Mouse (Mus musculus) spleen, embryonic (tissue): ENCODE results near the gene Ankrd27.

Experiments used
- CTCF ChIA-PET: fragments of 350-600 bp; sonication (Branson Sonifier 250); formaldehyde crosslinking; loops from one replicate; lab custom pipeline; 2022; lab: Charles Lee

Gene Ankrd27

DNA sequence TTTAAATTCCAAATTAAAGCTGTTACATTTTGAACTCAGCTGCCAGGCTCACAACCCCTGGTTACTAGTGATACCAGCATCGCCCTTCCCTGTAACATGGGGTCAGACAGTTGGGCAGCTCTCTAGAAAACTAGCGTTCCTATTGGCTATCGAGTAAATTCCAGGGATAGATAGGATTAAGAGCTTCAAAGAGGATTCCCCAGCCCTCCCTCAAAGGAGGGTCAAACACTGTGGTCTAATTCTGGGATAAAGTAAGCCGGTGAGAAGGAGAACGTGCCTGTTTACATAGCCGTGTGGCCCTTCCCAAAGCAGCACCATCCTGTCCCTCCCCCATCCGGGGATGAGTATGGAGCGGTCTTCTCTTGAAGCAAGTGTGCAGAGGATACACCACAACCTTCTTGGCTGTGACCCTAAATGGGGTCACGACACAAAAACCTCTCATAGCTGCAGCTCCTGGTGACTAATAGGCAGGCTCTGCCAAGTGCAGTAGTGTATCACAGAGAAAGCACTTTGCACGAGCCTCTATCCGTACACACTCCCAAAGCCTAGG lies 2.5 kb upstream of the Ankrd27 start:
- CTCF ChIA-PET, result interaction anchor here (0.6 kb wide), 1 partner anchor 20 kb away, joined by 3 read pairs; no protein-coding TSS in a partner anchor

DNA sequence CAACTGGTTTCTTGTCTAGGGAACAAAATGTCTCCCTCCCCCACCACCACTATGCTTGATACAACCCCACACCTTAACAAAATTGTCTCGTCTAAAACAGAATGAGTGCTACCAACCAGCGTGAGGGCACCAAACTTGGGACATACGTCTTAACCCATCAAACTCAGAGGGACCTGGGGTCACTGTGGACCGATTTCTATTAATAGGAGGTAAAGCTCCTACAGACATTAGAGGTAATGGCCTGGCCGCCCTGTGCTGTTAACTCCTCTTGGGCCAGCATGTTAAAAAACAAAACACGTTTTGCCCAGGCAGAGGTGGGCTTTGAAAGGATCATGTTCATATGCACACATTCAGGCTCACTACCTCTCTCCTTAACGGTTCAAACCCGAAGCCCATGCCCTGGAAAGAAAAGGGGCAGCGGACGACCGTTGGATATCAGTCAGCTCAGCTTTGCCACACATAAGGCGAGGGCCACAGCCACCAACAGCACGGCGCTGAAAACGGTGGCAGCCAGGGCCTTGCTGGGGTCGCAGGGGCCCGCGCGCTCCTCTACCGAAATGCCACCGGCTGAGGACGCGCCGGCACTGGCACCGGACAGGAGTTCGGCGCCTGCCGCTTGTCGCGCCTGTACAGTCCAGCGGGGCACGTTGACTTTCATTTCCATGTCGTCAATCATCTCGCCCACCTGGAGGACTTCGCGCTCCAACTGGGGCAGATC lies 1.8 kb upstream of the Ankrd27 start:
- CTCF ChIA-PET, result interaction anchor here (0.7 kb wide), 1 partner anchor 29 kb away, joined by 3 read pairs; no protein-coding TSS in a partner anchor

GRCm38 (mm10) chr7:35584786-35585190 lies 1.3 kb upstream of the Ankrd27 start:
- CTCF ChIA-PET, result interaction anchor here (0.7 kb wide), 1 partner anchor 29 kb away, joined by 3 read pairs; no protein-coding TSS in a partner anchor

DNA sequence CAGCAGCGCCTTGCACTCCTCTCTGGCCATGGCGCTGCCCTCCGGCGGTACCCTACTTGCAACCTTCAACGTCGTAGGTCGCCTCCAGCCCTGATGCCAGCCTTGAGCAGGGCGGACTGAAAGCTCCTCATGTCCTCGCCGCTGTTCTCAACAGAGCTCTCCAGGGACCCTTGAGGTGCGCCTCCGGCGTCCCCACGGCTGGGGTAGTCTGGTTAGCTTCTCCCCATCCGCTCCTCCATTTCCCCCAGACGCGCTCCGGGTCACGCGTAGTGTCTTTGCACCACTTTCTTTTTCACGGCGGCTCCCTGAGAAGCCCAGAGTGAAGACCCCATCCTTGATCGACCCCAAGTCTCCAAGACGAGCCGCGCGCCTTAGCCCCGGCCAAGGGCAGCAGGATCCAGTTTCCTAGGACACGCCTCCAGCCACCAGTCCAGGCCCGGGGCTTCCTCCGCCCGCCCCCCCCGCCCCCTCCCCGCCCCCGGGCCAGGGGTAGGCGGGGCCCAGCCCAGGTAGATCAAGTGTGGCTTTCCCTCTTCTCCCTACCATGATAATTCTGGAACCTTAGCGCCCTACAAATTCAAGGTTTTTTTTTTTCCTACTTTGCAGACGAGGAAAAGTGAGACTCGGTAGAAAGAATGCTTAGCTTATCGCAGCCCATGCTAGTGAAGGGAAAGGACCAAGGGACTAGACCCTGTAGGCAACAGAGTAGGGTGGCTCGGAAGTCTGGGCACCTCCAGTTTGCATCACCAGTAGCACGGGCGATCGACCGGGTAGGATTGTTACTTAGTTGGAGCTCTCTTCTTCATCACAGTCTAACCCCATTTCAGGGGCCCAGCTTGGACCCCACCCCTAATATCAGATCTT lies 621 bp upstream of the Ankrd27 start, which contains the start of gene Rgs9bp:
Gene Rgs9bp (minus strand): TSS at position 392 of the 864 bp plus-strand sequence.
- CTCF ChIA-PET, result interaction anchor here (0.6 kb wide), 1 partner anchor 35 kb away, joined by 3 read pairs; no protein-coding TSS in a partner anchor

DNA sequence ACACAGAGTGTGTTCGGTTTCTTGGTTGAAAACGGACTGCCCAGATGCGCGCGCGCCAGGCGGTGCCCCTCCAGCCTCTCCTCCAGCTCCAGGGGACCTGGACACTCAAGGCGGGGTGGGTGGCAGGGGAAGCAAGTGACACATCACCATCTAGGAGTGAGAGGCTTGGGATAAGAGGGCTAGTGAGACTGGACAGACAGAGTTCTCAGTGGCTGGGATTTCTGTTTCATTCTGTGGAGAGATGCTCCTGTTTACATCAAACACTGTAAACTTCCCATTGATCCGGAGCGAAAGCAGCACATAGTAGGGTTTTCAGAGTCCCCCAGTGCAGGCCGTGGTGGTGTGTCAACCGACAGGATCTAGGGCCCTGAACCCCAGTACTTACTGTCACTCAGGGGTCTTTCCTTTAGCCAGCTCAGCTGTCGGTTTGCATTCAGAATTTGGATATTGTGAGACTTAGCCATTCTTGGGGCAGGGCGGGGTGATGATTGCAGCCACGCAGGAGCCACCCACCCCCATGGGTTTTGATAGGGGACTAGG lies 932 bp downstream of the Ankrd27 start:
- CTCF ChIA-PET, result interaction anchor here (0.6 to 0.7 kb wide), 2 partner anchors 190 to 200 kb away, joined by 3 read pairs; partner anchors contain the start of gene Cep89

- CTCF ChIA-PET, result interaction anchor here (0.7 kb wide), 1 partner anchor 191 kb away, joined by 3 read pairs; the partner anchor contains the start of gene Cep89
Observed at GRCm38 (mm10) chr7:35587728-35588127, 1.7 kb downstream of the Ankrd27 start.

DNA sequence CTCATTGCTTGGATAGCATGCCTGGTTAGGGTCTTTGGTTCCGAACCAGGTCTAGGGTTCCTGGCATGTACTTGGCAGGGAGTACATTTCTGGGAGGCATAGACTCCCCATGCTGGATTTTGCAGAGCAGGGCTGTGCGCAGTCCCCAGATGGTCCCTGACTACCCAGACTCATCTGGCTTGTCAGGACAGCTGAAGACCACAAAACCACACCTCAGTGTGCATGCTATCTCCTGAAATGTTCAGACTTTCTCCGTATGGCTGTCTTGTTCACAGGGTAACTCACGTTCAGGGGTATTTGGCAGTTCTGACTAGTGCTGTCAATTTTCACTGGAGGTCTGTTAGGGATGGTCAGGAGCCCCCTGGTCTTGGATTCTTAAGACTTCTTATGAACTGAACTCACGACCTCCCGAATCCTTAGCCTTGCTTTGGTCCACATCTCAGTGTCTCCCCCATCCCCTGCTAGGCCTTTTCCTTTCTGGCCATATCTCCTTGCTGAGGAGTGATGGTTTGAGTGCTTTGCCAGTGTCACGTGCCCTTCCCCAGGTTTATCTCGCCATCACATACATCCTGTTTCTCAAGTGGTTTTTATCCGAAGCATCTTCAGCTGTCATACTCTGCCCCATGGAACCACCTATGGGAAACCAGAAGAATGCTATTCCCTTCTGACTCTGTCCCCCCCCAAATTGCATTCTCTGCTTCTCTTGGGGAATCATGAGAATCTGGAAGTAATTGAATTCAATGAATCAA lies 2.8 kb downstream of the Ankrd27 start:
- CTCF ChIA-PET, result interaction anchor here (0.6 kb wide), 1 partner anchor 325 kb away, joined by 3 read pairs; no protein-coding TSS in a partner anchor

DNA sequence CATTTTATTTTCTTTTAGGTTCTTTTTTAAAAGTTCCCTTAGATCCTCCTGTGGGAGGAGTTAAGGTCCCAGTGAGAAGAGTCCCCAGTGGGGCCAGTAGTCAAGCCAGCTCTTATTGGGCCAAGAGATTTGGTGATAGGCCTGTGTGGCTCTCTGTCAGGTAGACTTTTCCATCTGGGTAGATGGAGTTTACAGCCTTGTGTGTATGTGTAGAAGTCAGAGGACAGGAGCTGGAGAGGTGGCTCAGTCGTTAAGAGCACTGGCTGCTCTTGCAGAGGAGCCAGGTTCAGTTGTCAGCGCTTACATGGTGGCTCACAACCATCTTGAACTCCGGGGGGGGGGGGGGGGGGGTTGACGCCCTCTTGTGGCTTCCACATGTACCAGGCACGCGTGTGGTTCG lies 3.4 kb downstream of the Ankrd27 start:
- CTCF ChIA-PET, result interaction anchor here (0.6 to 0.7 kb wide), 2 partner anchors 55 to 325 kb away, joined by 3 to 13 read pairs; no protein-coding TSS in a partner anchor

- CTCF ChIA-PET, result no interaction called here
Observed at GRCm38 (mm10) chr7:35590731-35591191, 4.7 kb downstream of the Ankrd27 start.

DNA sequence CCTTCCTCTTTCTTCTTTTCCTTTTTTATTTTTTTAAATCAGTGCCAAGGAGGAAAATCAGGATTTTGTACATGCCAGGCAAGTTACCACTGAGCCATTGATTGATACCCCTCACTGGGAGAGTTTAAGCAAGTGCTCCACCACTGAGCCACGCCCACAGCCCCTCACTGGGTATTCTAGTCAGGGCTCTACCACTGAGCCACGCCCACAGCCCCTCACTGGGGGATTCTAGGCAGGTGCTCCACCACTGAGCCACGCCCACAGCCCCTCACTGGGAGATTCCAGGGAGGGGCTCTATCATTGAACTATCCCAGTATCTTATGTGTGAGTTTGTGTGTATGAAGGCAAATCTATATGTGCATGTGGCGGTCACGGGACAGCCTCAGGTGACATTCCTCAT lies 8.3 kb downstream of the Ankrd27 start:
- CTCF ChIA-PET, result no interaction called here

DNA sequence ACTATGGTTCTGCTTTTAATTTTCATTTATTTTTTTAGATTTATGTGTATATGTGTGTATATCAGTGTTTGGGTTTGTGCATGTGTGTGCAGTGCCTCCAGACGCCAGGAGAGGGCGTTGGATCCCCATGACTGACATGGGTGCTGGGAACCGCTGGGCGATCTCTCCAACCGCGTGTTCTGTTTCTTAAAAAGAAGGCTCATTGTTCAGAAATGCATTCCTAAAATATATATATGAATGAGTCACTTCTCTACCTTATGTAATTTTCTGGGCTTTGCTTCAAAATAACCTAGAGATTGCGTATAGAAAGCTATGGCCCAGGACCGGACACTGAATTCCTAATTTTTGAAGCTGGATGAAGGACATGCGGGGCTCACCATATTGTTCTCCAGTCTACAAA lies 13.4 kb downstream of the Ankrd27 start:
- CTCF ChIA-PET, result no interaction called here

DNA sequence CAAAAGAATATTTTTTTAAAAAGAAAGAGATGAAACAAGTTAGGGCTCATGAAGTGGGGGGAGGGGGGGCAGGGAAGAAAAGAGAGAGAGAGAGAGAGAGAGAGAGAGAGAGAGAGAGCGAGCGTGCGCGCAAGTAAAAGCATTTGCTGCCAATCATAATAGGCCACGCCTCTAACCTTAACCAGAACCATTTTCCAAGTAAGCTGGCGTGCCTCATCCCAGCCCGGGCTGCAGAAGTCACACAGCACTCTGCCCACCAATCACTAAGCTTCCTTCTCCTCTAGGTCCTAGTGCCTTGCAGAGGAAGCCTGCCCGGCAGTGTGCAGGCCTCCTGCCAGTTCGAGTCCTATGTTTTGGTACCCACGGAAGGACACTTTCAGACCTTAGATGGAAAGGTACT lies 14.0 kb downstream of the Ankrd27 start:
- CTCF ChIA-PET, result no interaction called here

DNA sequence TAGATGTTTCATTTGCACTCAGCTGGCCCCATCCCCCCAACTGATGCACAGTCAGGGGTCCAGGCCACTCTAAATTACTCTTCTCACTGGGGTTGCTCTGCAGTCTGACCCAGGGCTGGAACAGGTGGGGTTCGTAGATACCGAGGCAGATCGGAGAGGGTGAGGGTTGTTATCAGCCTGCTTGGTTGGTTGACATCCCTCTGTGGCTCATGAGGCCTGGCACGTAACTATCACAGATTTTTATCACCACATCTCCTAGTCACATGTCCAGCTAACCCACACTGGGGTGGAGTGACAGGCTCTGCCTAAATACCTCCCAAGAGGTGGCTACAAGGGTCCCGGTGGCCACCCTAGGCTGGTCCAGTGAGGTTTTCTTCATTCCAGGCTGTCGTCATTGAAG lies 15.1 kb downstream of the Ankrd27 start:
- CTCF ChIA-PET, result no interaction called here

DNA sequence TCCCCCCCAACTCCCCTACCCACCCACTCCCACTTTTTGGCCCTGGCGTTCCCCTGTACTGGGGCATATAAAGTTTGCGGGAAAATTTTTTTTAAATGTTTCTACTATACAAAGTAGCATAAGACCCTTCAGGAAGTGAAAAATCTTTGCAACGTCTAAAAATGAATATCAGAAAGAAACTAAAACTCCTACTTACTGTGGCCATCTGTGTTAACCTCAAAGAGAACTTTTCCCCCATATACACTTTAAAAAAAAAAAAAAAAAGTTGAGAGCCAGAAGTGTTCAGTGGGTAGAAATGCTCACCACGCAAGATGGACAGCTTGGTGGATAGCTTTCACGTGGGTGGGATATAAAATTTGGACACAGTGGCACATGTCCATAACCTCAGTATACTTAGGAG lies 16.7 kb downstream of the Ankrd27 start:
- CTCF ChIA-PET, result no interaction called here

- CTCF ChIA-PET, result no interaction called here
Observed at GRCm38 (mm10) chr7:35606816-35607215, 20.8 kb downstream of the Ankrd27 start.

- CTCF ChIA-PET, result no interaction called here
Observed at GRCm38 (mm10) chr7:35609245-35609644, 23.2 kb downstream of the Ankrd27 start.

DNA sequence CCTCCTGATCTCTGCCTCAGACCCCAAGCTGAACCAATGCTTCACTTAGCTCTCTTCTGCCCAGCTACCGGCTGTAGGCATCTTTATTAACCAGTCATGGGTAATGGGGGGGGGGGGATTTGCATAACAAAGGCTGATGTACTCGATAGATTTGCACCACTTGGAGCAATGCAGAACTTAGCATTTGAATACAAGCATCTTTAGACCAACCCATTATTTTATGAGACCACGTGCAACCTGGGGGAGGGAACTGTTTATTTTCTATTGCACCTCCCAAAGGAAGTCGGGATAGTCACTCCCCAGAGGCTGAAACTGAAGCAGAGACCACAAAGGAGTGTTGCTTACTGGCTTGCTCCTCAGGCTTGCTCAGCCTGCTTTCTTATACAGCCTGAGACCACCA lies 31.5 kb downstream of the Ankrd27 start:
- CTCF ChIA-PET, result no interaction called here

- CTCF ChIA-PET, result no interaction called here
Observed at GRCm38 (mm10) chr7:35622626-35623025, 36.6 kb downstream of the Ankrd27 start.

DNA sequence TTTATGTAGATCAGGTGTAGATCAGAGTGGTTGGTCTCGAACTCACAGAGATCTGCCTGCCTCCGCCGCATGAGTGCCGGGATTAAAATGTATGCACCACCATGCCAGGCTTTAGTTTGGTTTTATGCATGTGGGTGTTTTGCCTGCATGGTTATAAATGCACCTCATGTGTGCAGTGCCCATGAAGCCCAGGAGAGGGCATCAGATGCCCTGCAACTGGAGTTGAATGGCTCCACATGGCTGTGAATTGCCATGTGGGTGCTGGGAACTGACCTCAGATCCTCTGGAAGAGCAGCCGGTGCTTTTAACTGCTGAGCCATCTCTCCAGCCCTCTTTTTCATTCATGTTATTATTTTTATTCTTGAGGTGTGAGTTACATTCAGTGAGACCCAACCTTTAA lies 40.0 kb downstream of the Ankrd27 start:
- CTCF ChIA-PET, result no interaction called here

- CTCF ChIA-PET, result interaction anchor here (0.6 kb wide), 1 partner anchor 570 kb away, joined by 4 read pairs; no protein-coding TSS in a partner anchor
Observed at GRCm38 (mm10) chr7:35627371-35627770, 41.3 kb downstream of the Ankrd27 start.
